Mouse (Mus musculus) heart, postnatal 0 days (tissue): Measurements from ENCODE around the gene Wdr83.

Experiments used
- CTCF ChIP-seq: IDR thresholded peaks from 2 replicates; pipeline ENCODE4 v1.5.1; 2016; ENCODE audit warnings: antibody characterized with exemption, control low read depth, low read depth
- EP300 ChIP-seq: IDR thresholded peaks from 2 replicates; pipeline ENCODE4 v1.6.1; 2016; ENCODE audit warnings: antibody characterized with exemption, low read depth

GRCm38 (mm10) chr8:85074617-85075016, 6.5 kb downstream of the Wdr83 start:
- no peak for TF ChIP-seq CTCF
- TF ChIP-seq EP300 = no peak
